Mouse (Mus musculus): ENCODE data around the gene Frmd5.

Frmd5 gene

DNA sequence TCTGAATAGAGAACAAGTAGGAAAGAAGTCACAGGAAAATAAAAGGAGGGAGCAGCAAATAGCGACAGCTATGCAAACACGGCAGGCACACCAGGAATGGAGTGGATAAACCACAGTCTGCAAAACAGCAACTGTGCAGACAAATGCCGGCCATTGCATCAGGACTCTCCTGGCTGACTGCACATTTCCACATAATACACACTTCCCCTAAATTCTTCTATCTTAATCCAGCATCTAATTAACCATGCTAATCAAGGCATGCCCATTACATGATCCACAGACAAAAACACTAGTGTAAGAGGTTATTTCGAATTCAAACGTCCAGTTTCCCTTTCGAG, 129.3 kb downstream of the Frmd5 start:
- DNase-seq: no peak

DNA sequence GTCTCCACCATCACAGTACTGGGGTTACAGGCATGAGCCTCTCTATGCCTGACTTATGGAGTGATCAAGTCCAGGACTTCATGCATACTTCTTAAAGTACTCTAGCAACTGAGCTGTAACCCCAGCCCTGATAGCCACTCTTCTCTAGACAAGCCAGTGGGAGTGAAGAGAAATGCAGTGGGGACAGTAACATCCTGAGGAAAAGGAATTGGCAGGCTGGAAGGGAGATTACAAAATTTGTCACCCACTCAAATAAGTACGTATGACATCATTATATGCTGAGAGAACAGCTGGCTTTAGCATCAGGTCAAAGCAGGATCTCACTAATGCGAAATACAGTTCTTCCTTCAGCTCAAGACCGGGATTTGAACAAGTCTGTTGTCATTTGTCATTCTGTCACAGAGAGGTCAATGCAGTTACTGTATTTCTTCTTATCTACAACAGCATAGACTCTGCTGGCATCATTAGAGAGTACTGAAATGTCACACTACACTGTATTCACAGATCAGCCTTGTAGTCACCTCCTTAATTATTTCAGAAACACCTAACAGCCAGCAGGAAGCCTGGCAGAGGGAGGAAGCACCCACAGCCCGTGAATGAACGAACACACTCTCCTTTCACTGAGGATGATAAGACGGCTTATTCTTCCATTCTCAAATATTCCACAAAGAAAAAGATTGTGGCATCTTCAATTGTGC, 129.8 kb downstream of the Frmd5 start:
- DNase-seq: no peak

DNA sequence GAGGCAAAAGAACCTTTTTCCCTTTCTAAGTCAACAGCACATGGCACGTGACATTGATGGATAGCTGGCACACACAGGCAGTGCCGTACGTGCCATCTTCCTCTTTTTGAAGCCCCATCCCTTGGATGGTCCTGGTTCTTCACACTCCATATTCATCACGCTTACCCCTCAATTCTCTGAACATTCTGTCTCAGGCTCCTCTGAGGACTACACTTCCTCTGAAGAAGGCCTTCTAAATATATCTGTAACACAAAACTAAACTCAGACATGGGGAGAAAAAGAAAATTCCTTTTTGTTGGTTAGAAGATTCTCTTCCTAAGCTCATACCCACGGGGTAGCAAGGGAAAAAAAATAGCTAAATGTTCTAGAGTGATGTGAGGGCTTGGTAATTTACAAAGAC, 131.0 kb downstream of the Frmd5 start:
- no peak for DNase-seq

GRCm38 (mm10) chr2:121675136-121675535, 131.8 kb downstream of the Frmd5 start:
- DNase-seq: no peak

GRCm38 (mm10) chr2:121674211-121674610, 132.7 kb downstream of the Frmd5 start:
- DNase-seq: no peak

- DNase-seq: no peak
These were observed 137.0 kb downstream of the Frmd5 start for GRCm38 (mm10) chr2:121669846-121670245.

DNA sequence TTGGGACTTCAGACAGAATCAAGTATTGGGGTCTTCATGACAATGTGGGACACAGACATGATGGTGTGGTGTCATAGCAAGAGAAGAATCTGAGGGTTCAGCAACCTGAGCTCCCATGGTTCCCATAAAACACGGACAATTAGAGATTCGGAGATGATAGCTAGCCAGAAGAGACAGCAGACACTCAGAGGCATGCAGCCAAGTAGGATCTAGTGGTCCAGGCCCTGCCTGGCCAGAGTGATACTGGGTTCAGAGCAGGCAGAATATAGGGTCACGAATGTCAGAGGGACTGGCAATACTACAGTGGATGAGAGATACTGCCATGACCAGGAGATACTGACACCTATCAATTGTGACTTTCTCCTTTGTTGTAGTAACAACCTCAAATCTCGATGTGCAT, 138.6 kb downstream of the Frmd5 start:
- no peak for DNase-seq

DNA sequence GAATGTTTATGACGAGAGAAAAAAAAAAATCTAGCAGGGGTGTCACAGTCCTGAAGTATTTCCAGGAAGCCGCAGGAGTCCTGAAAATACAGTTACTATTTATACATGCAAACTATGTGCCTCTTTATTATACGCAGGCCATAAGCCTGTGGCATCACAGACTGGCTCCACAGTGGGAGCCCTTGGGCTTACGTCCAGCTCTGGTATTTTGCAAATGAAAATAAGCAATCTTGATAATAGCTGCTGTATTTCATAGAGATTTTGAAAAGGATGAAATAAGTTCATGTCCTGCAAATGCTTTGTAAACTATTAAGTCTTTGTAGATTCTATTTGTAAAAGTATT, 145.8 kb downstream of the Frmd5 start:
- no peak for DNase-seq

- no peak for DNase-seq
These were observed 146.3 kb downstream of the Frmd5 start for GRCm38 (mm10) chr2:121660461-121661159.

- no peak for DNase-seq
These were observed 147.5 kb downstream of the Frmd5 start for GRCm38 (mm10) chr2:121659350-121659749.

DNA sequence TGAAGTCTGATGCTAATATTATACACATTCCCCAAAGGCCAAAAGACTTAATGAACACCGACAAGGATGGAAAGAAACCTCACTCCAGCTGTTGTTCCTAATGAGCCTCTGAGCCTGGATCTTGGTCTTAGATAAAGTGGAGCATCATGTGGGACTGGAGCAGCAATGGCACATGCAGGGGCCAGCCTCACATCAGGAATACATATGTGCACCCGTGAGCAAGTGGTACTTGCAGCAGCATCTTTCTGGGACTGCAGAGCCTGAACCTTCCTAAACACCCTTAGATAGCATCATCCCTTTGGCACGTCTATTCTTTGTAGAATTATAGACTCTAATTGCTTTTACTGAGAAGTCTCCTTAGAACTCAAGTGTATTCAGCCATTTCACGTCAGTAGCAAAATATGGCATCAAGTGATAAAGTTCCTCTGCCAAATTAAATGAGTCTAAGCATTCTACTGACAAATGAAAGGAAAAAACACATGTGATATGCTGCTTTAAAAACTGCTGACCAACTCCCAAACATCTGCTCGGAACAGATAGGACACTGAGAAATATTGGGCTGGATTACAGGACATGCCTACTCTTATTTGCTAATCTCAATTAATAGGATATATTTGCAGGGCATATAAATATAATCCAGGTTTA, 148.6 kb downstream of the Frmd5 start:
- DNase-seq: no peak

GRCm38 (mm10) chr2:121655966-121656365, 150.9 kb downstream of the Frmd5 start:
- DNase-seq: no peak

- no peak for DNase-seq
These were observed 151.8 kb downstream of the Frmd5 start for GRCm38 (mm10) chr2:121655106-121655505.

DNA sequence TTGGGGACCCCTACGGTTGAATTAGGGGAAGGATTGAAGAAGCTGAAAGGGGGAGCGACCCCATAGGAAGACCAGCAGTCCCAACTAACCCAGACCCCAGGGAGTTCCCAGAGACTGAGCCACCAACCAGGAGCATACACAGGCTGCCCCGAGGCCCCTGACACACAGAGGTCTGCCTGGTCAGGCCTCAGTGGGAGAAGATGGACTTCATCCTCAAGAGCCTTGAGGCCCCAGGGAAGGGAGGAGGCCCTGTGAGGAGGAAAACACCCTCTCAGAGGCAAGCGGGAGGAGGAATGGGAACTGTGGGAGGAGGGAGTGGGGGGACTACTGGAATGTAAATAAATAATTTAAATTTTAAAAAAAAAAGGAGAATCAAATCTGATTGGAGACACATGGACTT, 160.4 kb downstream of the Frmd5 start:
- DNase-seq: no peak

- DNase-seq: no peak
These were observed 164.0 kb downstream of the Frmd5 start for GRCm38 (mm10) chr2:121642934-121643333.

DNA sequence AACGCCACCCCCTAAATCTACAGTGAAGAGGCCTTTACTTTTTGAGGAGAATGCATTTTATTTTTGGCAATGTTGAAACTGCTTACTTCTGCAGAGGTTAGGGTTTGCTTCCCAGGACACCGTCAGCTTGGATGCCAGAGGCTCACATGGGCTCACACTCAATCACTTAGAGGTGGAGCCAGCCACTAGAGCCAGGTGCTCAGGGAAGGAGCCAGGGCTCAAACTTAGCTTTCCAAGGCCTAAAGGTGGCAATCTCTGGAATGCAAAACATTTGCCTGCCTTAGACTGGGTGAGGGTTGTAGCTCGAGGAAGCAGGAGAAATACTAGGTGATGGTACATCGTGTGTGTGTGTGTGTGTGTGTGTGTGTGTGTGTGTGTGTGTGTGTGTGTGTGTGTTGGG, 174.8 kb downstream of the Frmd5 start:
- DNase-seq: no peak

DNA sequence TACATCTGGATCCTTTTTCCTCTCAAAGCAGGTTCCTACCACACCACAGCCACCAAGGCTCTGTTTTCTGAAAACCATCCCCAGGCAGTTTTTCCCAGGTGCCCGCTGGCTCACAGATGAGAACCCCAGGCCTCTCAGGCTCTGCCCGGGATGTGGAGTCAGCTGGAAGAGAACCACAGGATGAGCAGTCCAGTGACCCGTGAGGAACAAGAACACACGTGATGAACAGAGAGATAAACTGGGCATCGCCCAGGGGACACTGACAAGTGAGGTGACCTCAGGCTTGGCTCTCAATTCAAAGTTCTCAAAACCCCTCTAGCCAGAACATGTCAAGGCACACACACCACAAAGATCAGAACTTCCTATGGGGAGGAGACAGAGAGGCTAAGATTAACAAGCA, 176.6 kb downstream of the Frmd5 start:
- no peak for DNase-seq

DNA sequence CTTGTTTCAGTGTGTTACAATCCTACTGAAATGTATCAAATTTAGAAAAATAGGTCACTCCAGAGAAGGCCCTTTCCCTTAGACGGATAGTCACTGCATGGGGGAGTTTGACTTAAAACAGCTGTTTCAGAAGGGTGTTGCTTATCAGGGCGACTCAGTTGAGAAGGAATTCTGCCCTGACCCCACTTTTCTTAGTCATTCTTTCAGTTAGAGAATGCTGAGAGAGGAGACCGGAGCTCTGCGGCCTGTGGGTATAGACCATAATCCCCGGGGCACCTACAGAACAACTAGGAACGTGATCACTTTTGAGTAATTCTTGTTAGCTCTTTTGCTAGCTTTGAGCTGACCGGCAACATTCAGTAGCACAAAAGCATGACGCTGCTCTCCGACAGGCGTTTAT, 178.6 kb downstream of the Frmd5 start:
- no peak for DNase-seq

GRCm38 (mm10) chr2:121625901-121626300, 181.0 kb downstream of the Frmd5 start:
- no peak for DNase-seq

DNA sequence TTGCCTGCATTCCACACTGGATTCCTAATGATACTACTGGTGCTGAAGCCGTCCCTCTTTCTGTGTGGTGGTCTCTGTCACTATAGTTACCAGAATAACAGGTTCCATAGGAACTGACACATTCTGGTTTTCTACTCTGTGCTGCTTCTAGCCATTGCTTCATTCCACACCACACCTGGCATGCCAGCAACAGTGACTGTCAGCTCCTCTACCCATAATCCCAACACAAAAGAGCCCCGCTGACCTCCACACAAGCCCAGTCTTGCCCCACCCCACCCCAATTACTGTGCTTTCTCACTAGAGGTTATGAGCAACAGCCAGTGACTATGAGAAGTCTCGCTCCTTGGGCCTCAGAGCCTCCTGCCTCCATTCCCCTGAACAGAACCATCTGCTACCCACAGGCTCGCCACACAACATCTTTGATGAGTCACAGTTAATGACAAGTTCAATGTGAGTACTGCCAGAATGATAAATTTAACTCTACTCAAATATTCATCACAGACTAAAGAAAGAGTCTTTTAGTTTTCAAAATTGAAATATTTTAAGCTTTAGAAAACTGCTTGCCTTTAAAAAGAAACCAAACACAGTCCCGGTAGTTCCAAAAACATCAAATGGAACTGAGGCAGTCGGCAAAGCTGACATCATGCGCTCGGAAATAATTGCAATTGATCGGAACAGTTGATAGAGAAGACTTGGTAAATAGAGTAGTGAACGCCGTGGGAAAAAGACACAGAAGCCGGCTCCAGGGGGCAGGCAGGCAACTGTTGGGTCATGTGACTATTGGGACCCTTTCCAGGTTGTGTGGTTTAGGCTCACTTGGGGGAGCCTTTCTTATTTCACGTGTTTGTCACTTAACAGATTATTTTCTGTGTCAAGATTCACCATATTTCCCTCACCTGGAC, 185.4 kb downstream of the Frmd5 start:
- DNase-seq: no peak

GRCm38 (mm10) chr2:121620582-121621261, 186.2 kb downstream of the Frmd5 start:
- no peak for DNase-seq

GRCm38 (mm10) chr2:121615199-121615559, 191.7 kb downstream of the Frmd5 start:
- DNase-seq: no peak

Measured in right cerebral cortex, postnatal 14 days (tissue).